Mouse (Mus musculus): ENCODE results near the gene Vmn1r183.

- TF ChIP-seq POLR2A (IDR thresholded peaks at IDR 0.05; ENCODE audit: borderline replicate concordance, insufficient read depth, low read length), result 0 out of 2 replicates have a peak, but pooled peaks have one; percentile 23
- TF ChIP-seq CTCF (IDR thresholded peaks at IDR 0.05; ENCODE audit: borderline replicate concordance, insufficient read depth, low read depth, low read length), result no peak
Measured at GRCm38 (mm10) chr7:24113001-24113400, 59.9 kb downstream of the Vmn1r183 start.
